In the genomic region with DNA sequence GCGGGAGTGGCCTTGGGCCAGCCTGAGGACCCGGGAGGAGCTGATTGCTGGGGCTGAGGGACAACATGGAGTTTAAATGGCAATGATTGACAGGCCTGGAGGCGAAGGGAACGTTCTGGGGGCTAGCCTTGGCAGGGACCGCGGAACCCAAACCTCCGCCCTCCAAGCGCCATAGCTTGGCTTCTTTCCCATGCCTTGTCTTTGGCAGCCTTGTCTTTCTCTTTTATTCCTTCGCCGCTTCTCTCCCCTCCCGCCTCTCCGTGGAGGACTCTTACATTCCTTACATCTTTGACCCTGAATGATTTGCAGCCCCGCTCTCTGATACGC, we compare ENCODE assay signal across 1 mouse cellular context.
TF ChIP-seq lines count a peak whose summit lies in the region.

No protein-coding gene starts in this region.

TF ChIP-seq in MEL, 35 proteins besides CTCF, POLR2A, EP300 and RAD21:
- TF ChIP-seq TCF12 (IDR thresholded peaks at IDR 0.05; ENCODE audit: low read depth, low read length) (no peak), NRF1 (IDR thresholded peaks at IDR 0.05; ENCODE audit: insufficient read depth, low read depth, low read length, poor library complexity, severe bottlenecking) (no peak), ZNF384 (IDR thresholded peaks at IDR 0.05; ENCODE audit: low read depth, low read length) (no peak), TAL1 (IDR thresholded peaks at IDR 0.05; ENCODE audit: low read length) (no peak), ZC3H11A (IDR thresholded peaks at IDR 0.05; ENCODE audit: low read depth, low read length) (no peak), BHLHE40 (IDR thresholded peaks at IDR 0.05; ENCODE audit: borderline replicate concordance, low read depth, low read length) (no peak), MYB (IDR thresholded peaks at IDR 0.05; ENCODE audit: low read depth, low read length) (no peak), MAFK (IDR thresholded peaks at IDR 0.05; ENCODE audit: borderline replicate concordance, low read depth, low read length) (no peak), CHD2 (IDR thresholded peaks at IDR 0.05; ENCODE audit: low read length) (no peak), POLR2AphosphoS2 (IDR thresholded peaks at IDR 0.05; ENCODE audit: low read length) (no peak), ZMIZ1 (IDR thresholded peaks at IDR 0.05; ENCODE audit: low read depth, low read length) (no peak), ETS1 (IDR thresholded peaks at IDR 0.05; ENCODE audit: low read depth, low read length) (no peak)
